Mouse (Mus musculus) cerebellum, postnatal 25 days (tissue): ENCODE results near the gene Krt82.
A peak's percentile ranks its signal among the peaks of the same experiment; 100 is the strongest.
"Not testable (repeated sequence)": the region's sequence is repeated elsewhere in the genome, so short reads cannot be mapped to it uniquely, and the experiment has no call there.

Experiments
- DNase-seq, 2 experiments: peaks; one replicate each; pipeline ENCODE4 v3.0.0; 2021; ENCODE audit warnings: mixed read lengths in 2 of 2

The Krt82 gene

DNA sequence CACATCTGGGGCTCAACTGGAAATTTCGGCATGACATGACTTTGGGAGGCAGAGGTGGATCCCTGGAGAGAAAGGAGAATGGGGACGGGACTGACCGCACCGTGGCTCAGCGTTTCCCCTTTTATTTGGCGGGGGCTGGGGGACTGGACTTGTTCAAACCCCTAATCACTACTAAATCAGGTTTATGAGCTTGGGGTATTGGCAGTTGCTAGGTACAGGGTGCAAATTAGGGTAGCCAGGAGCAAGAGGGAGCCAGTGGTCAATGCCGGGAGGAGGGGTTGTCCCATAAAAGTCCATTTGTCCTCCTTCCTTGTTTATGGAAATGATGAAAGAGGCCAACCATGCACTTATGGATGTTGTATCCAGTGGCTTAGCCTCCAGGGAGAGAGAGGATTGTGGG, at the start of gene Krt82:
TSS of gene Krt82 (minus strand) at position 101 of the 400 bp plus-strand sequence.
- DNase-seq = no peak

DNA sequence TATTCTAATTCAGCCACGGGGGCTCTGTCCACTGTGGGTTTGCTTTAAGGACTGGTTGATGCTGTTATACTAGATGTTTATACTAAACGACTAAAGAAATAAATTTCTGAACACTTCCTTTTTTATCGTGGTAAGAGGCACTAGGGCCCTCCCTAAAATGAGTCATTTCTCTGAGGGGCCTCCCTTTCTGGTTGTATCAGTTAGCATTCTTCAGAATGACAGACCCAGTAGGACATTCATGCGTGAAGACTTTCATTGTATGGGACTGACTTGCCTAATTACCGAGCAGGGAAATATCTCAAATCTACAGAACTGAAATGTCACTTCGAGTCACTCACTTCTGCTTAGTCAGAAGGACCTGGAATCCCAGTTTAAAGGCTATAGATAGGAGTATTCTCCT, 48.7 kb upstream of the Krt82 start:
- DNase-seq = no peak

GRCm38 (mm10) chr15:101588216-101588615, 37.7 kb upstream of the Krt82 start:
- no peak for DNase-seq

DNA sequence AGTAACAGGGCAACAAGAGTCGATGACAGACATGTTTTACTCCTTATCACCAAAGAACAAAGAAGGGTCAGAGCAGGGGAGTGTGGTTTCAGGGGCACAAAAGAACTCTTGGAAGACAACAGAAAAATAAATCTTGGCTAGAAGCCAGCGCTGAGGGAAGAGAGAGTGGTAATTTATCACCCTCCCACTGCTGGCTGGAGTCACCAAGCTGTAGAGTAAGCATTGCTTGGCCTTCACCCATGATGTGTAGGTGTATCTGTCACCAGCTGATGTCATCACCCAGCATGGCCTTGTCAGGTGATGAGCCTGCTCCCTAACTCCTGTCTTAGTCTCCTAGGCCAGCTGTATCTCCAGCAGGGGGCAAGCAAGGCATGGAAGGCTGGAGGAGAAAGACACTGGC, 34.0 kb upstream of the Krt82 start:
- DNase-seq = no peak

DNA sequence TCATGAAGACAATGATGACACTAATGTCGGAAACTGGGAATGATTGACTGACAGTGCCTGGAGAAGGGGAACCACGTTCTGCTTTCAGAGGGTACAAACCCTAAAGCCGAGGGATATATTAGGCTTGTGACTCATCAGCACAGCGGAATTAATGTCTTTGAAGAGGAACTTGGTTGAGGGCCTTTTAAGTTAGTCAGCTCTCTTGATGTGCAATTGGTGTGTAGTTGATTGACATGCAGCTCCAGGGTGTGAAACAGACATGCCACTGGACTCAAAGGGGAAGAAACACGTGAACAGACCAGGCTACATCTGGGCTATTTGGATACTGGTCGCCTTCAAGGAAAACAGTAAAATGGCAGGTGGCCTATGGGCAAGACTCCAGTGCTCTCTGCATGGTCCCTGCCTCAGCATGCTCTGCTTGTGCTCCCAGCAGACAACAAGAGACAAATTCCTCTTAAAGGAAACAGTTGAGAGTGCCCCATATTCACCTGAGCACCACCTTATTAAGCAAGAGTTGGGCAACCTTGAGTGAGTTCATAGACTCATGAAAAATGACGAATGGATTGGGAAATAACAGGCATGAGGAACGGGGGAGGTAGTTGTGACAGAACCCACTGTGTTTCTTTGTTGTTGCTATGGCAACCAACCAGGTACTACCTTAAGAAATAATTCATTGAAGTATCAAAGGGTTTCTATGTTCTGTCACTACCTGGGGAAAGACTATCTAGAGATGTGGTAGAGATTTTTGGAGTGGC, 32.9 kb upstream of the Krt82 start:
- no peak for DNase-seq

- no peak for DNase-seq
Measured at GRCm38 (mm10) chr15:101581701-101582100, 31.2 kb upstream of the Krt82 start.

GRCm38 (mm10) chr15:101575506-101575905, 25.0 kb upstream of the Krt82 start:
- DNase-seq = no peak

DNA sequence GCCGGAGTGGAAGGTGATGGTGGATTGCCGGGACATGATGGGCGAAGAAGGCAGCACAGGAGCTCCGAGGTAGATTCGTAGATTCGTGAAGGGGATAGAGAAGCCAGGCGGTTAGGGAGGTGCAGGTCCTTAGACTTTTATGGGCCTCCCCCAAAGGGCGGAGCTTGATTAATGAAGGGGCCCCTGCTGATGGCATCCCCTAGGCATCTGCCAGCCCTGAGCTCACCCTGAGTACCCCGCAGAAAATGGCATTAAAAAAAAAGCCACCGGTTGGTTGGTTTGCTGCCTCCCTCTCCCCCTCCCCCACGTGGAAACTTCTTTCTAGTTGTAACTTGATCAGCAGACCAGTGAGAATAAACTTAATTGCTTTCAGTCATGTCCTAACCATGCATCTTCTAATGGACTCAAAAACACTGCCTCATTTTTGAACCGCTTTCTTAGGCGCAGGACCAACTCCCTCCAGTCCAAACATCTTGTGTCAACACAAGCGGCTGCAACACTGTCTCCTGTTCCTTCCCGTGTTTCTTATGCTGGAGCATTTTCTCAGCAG, 23.4 kb upstream of the Krt82 start, which contains the start of gene Krt75:
TSS of gene Krt75 (minus strand) at position 109 of the 550 bp plus-strand sequence.
- no peak for DNase-seq

- DNase-seq = no peak
Measured at GRCm38 (mm10) chr15:101567780-101568179, 17.3 kb upstream of the Krt82 start.

GRCm38 (mm10) chr15:101562850-101563249, 12.4 kb upstream of the Krt82 start, which contains the start of gene Krt90:
Gene Krt90, minus strand, starts transcription at chr15:101562950.
- DNase-seq = no peak

DNA sequence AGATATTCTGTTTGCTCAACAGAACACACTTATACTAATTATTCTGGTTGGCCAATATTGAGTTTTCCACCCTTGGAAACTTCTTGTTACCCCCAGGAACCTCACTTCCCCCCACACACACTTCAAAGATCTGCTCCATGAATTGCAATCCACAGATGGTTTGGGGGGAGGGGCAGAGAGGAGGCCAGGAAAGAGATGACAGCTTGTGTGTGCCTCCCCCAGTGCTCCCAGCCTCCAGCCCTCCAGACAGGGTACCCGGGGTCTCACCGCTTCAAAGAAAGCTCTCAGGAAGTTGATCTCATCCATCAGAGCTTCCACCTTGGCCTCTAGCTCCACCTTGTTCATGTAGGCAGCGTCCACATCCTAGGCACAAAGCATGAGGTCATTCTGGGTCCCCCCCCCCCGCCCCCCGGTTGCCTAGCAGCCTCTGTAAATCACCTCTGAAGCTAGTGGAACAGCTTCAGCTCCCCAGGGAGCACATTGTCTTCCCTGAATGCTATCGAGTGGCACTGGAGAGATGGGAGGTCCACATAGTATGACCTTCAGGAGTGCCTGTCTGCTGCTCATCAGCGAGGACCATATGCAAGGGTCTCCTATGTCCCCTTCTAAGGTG, 7.7 kb upstream of the Krt82 start:
- DNase-seq = no peak

DNA sequence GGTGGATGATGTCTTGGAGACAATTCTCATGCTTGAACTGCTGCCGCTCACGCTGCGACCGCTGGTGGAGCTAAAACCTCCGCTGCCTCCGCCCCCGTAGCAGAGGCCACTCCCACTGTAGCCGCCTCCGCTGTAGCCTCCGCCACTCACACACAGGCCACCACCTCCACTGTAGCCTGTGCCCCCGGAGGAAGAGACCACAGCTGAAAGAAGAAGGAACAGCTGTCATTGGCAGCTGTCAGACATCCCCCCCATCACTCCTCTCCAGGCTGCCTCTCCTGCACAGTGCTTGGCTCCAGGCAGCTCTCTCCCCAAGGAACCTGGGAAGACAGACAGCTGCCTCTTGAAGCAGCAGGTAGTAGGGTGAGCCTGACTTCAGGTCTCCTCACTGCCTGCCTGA, 2.7 kb upstream of the Krt82 start:
- peak; percentile 11 to 31 for DNase-seq

DNA sequence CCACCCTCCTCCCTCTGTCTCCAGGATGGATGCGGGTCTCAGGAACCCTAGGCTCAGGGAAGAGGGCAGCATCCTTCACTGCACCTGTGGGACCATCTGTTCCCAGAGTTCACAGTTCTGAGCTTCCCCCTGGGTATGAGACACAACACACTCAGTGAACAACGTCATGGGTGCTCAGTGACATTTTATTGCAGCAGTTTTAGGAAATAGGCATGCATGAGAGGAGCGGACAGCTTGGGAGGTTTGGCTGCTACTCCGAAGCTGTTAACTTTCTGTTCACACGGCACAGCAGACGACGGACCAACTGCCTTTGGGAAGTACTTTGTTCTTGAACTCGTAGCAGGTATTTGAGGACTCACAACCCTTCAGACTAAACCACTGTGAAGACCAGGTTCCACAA, 1.7 kb upstream of the Krt82 start:
- DNase-seq = no peak

GRCm38 (mm10) chr15:101544478-101544877, 6.0 kb downstream of the Krt82 start:
- DNase-seq = no peak

DNA sequence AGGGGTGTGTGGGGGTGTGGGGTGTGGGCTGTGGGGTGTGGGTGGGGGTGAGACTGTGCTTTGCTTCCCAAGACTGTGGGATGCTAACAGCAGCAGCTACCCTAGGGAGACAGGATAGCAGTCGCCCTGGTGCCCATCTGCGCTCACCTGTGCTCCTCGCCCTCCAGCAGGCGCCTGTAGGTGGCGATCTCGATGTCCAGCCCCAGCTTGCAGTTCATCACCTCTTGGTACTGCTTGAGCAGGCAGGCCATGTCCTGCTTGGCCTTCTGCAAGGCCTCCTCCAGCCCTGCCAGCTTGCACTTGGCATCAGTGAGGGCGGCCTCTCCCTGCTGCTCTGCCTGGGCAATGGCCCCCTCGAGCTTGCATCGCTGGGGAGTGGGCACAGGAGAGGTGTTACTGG, 7.9 kb downstream of the Krt82 start:
- peak; percentile 12 to 13 for DNase-seq

GRCm38 (mm10) chr15:101538580-101538900, 11.9 kb downstream of the Krt82 start:
- DNase-seq = no peak

DNA sequence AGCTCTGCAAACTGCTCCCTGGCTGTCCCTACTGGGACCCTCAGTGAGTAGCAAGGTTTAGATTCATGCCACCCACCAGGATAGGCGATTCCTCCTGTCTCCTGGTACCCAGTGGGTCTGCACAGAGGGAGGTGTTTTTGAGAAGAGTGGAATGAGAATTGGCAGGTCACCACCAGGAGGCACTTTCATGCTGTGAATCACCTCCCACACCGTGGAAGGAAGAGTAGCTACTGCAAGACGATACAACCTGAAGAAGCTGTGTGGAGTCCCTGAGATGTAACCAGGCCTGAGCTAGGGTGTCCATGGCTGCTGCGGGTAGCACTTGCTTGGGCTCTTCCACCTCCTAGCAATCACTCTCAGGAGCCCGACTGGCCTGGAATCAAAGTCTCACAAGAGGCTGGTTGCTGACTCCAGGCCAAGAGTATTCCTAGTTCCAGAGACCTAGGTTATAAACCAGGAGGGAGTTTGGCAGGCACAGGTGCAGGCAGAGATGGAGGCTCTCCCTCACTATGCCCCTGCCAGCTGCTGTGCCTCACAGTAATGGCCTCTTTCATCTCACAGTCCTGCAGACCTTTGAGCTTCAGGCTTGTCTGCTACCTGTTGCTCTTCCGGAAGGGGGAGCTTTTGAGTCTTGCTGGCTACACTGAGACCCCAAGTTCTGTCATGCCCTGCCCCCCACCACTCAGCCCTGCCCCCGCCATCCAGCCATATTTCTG, 12.4 kb downstream of the Krt82 start:
- DNase-seq = no peak

DNA sequence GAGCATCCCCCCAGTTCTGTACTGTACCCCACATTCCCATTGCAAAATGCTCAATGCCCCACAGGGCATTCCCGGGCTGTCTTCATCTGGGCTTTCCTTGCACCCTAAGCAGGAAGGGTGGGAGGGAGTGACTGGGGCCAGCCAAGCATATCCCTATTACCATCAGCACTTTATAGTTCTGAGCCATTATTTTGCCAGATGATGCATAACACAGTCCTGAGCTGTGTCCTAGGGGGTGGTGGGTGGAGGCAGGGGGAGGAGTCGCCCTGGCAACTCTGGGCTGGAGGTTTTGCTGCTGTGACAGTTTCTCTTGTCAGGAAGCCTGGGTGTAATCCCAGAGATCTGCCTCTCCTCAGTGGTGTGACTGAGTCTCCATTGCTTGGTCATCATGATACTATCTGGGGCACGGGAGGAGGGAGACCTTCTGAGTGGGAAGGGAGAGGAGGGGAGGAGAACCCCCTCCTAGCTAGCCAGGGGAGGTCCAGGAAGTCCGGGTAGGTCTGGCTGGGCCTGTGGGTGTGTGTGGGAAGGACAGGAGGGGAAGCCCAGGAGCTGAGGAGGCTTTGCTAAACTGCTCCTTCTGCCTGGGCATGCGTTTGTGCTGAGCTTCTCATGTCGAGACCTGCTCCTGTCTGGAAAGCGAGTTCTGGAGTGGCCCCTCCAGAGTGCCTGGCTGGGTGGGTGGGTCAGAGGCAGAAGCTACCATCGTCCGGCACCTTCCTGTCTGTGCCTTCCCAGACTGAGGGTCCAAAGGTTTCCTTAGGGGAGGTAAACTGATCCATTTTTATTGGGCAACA, 14.2 kb downstream of the Krt82 start:
- no peak for DNase-seq

- DNase-seq = no peak
Measured at GRCm38 (mm10) chr15:101532720-101533119, 17.7 kb downstream of the Krt82 start, which contains the start of gene Krt84. Gene Krt84, minus strand, starts transcription at chr15:101532820.

DNA sequence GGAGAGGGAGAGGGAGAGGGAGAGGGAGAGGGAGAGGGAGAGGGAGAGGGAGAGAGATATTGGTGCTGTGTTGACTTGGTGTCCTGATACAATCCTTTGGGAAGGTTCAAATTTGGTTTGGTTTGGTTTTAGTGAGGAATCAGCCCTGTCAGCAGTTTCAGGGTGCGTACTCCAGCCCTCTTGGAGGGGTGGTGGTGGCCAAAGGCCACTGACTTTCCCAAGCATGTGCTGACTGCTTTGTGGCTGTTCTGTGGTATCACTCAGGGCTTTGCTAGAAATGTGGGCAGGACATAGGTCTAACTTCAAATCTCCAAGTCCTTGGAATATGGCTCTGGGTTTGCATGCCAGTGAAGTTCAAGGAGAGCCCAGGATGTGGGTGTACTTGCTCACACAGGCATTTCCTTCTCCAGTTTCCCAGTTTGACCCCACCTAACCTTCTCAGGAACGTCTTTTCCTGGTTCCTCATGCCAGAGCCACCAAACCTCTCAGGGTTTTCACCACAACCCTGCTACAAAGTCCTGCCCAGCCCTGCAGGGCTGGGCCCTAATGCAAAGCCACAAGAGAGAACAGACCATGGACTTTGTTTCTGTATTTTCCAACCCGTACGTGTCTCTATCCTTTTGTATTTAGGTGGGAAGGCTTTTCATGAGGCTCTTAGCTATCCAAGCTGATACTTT, 27.8 kb downstream of the Krt82 start:
- no peak for DNase-seq

DNA sequence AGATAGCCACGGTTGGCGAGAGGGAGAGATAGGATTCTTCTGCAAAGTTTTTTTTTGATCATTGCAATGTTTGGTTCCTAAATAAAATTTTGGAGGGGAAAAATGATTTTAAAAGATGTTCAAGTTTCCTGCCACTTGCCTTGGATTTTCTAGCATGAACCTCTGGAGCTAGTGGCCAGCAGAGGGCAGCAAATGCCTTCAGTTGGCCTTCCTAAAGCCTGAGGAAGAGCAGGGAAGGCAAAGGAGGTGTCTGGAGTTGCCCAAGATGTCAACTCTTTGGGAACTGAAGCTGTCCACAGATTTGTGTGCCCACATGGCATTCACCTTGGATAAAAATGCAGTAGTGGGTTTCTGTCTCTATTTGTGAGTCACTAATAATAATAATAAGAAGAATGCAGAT, 30.7 kb downstream of the Krt82 start:
- peak; percentile 77 to 89 for DNase-seq

DNA sequence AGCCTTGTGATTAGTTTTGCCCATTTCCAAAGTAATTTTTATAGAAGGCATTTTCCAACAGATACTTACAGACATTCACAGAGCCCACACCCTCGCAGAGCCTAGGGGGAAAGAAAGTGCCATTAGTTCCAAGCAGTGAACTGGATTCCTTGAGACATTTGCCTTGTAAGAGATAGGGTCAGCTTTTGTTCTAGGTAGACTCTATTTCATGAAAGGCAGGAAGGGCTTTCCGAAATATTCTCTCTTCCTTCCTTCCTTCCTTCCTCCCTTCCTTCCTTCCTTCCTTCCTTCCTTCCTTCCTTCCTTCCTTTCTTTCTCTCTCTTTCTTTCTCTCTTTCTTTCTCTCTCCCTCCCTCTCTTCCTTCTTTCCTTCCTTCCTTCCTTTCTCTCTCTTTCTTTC, 33.3 kb downstream of the Krt82 start, which contains the start of gene Gm49425:
TSS of gene Gm49425 (minus strand) at position 101 of the 400 bp plus-strand sequence.
- not testable (repeated sequence) for DNase-seq
